Mouse (Mus musculus) liver, embryonic 14.5 days (tissue): ENCODE results near the gene Baz1b. TPM values are rescaled to one million over a fixed set of nuclear protein-coding genes. Genes with fewer than 3 reads are reported as not detected.

Experiments
- ATAC-seq: fragments of 200-750 bp; cut with Nextera tagmentation; 2 replicates; pipeline ENCODE4 v1.8.0; 2017; ENCODE audit warnings: moderate number of reproducible peaks, mild to moderate bottlenecking, moderate library complexity; ENCODE audit not compliant: insufficient read depth
- DNase-seq, 3 experiments: peaks; one replicate each; pipeline ENCODE4 v3.0.0-alpha.2; 2012 to 2013; ENCODE audit warnings: low read depth in 3 of 3, low spot score in 3 of 3
- H3K27ac ChIP-seq: fragments of 300-500 bp; sonication (generic); 2 replicates; pipeline ENCODE4 v1.5.1; 2014; ENCODE audit warnings: moderate library complexity, mild to moderate bottlenecking, control low read depth, inconsistent platforms
- H3K27me3 ChIP-seq: fragments of 300-500 bp; sonication (generic); 2 replicates; pipeline ENCODE4 v1.6.1; 2014; ENCODE audit warnings: mild to moderate bottlenecking, low read length, moderate library complexity; ENCODE audit not compliant: control insufficient read depth, insufficient read depth
- H3K36me3 ChIP-seq: fragments of 300-500 bp; sonication (generic); replicated peaks from 2 replicates; pipeline ENCODE4 v1.6.1; 2014; ENCODE audit warnings: low read depth; ENCODE audit not compliant: control insufficient read depth, insufficient read depth
- H3K4me1 ChIP-seq, 2 experiments: fragments of 200-500 bp in 1 of 2; fragments of 300-500 bp in 1 of 2; sonication (generic) in 1 of 2; replicated peaks; 2 replicates each; pipeline ENCODE4 v1.6.1; 2012 to 2014; ENCODE audit warnings: antibody characterized with exemption in 1 of 2, inconsistent platforms in 1 of 2, low read length in 1 of 2; ENCODE audit not compliant: control insufficient read depth in 2 of 2, insufficient read depth in 2 of 2
- H3K4me2 ChIP-seq: fragments of 300-500 bp; sonication (generic); 2 replicates; pipeline ENCODE4 v1.6.1; 2014; ENCODE audit warnings: low read depth, mild to moderate bottlenecking, control low read depth, moderate library complexity
- H3K4me3 ChIP-seq, 2 experiments: fragments of 200-500 bp in 1 of 2; fragments of 300-500 bp in 1 of 2; sonication (generic) in 1 of 2; 2 replicates each; pipeline ENCODE4 v1.5.1; 2012 to 2014; ENCODE audit warnings: low read depth in 2 of 2, low read length in 2 of 2, mild to moderate bottlenecking in 2 of 2, control low read depth in 1 of 2, inconsistent platforms in 1 of 2, moderate library complexity in 1 of 2; ENCODE audit not compliant: insufficient read depth in 1 of 2
- H3K9ac ChIP-seq: fragments of 300-500 bp; sonication (generic); replicated peaks from 2 replicates; pipeline ENCODE4 v1.6.1; 2014; ENCODE audit warnings: mild to moderate bottlenecking, control low read depth, moderate library complexity
- H3K9me3 ChIP-seq: fragments of 300-500 bp; sonication (generic); 2 replicates; pipeline ENCODE4 v1.6.1; 2016; ENCODE audit warnings: low read length, mixed read lengths; ENCODE audit not compliant: control insufficient read depth
- CTCF ChIP-seq: IDR thresholded peaks from 2 replicates; pipeline ENCODE4 v1.5.1; 2016; ENCODE audit warnings: antibody characterized with exemption, low read depth, control low read depth
- EP300 ChIP-seq: IDR thresholded peaks from 2 replicates; pipeline ENCODE4 v1.6.1; 2016; ENCODE audit warnings: antibody characterized with exemption, low read depth
- WGBS: fragments of 180-500 bp; shearing (Covaris S2); extraction: QIAGEN DNeasy Blood & Tissue Kit; methylation state at CpG from one replicate; pipeline ENCODE4 v1.1.7; 2014; ENCODE audit not compliant: insufficient replicate concordance; 5-methylcytosine and 5-hydroxymethylcytosine counted together
- polyA plus RNA-seq, 2 experiments: library from polyadenylated mRNA; depleted of rRNA in 1 of 2; stranded (reverse) in 1 of 2; unstranded in 1 of 2; fragments of >200 nt; fragmentation: Nextera tagmentation in 1 of 2; extraction: Ambion mirVana in 1 of 2; gene quantifications; 2 replicates each; pipeline versions ENCODE4 v1.2.1 to v1.2.3; 2012 to 2014

Gene Baz1b
- polyA plus RNA-seq, 2 experiments = 18.2 to 20.7 TPM

- Histone ChIP-seq H3K9ac (no peak overlapping the region), H3K36me3 (no peaks in the 10 kb centered on the region), H3K9me3 (no peaks in the 10 kb centered on the region), H3K27ac (no peak overlapping the region), H3K4me2 (no peak overlapping the region), H3K4me3 (no peak overlapping the region), H3K4me1 (no peaks in the 10 kb centered on the region), H3K27me3 (peaks cover 5% of the 10 kb centered on the region)
- DNase-seq (no peak), ATAC-seq (no peak)
- TF ChIP-seq CTCF (no peak), EP300 (no peak)
- 55% methylated on average over 9 of the region's 9 CpGs for WGBS
Observed at GRCm38 (mm10) chr5:135280226-135280625, 93.2 kb downstream of the Baz1b start.

GRCm38 (mm10) chr5:135285211-135285610, 98.1 kb downstream of the Baz1b start:
- no peaks in the 10 kb centered on the region for H3K4me1 ChIP-seq
- H3K36me3 ChIP-seq = no peaks in the 10 kb centered on the region
- WGBS = 56% methylated on average over 3 of the region's 3 CpGs
- DNase-seq (no peak), ATAC-seq (no peak)
- no peak overlapping the region for H3K27ac ChIP-seq
- H3K27me3 ChIP-seq = no peaks in the 10 kb centered on the region; the same call in 1 of the 2 replicates
- no peak overlapping the region for H3K9ac ChIP-seq
- H3K4me3 ChIP-seq = no peak overlapping the region
- H3K4me2 ChIP-seq = no peak overlapping the region
- no peak for TF ChIP-seq CTCF
- TF ChIP-seq EP300 = no peak
- H3K9me3 ChIP-seq = no peaks in the 10 kb centered on the region

GRCm38 (mm10) chr5:135286185-135286584, 99.1 kb downstream of the Baz1b start:
- DNase-seq (peak; percentile 4 to 16 (median 10)), ATAC-seq (no peak)
- no peak overlapping the region for H3K4me3 ChIP-seq
- no peaks in the 10 kb centered on the region for H3K4me1 ChIP-seq
- no peaks in the 10 kb centered on the region for H3K36me3 ChIP-seq
- H3K27ac ChIP-seq = no peak overlapping the region
- TF ChIP-seq EP300 = no peak
- TF ChIP-seq CTCF = peak; percentile 90
- H3K9ac ChIP-seq = no peak overlapping the region
- H3K27me3 ChIP-seq = no peaks in the 10 kb centered on the region; the same call in 1 of the 2 replicates
- no peaks in the 10 kb centered on the region for H3K9me3 ChIP-seq
- WGBS = 0% methylated on average over 6 of the region's 6 CpGs
- H3K4me2 ChIP-seq = no peak overlapping the region

GRCm38 (mm10) chr5:135286926-135287325, 99.9 kb downstream of the Baz1b start:
- no peaks in the 10 kb centered on the region for H3K4me1 ChIP-seq
- ATAC-seq = no peak
- no peaks in the 10 kb centered on the region for H3K9me3 ChIP-seq
- no peak overlapping the region for H3K4me3 ChIP-seq
- H3K36me3 ChIP-seq = no peaks in the 10 kb centered on the region
- H3K27ac ChIP-seq = no peak overlapping the region
- no peaks in the 10 kb centered on the region; the same call in 1 of the 2 replicates for H3K27me3 ChIP-seq
- no peak overlapping the region for H3K9ac ChIP-seq
- H3K4me2 ChIP-seq = no peak overlapping the region
- TF ChIP-seq CTCF (no peak), EP300 (no peak)
- WGBS = 53% methylated on average over 5 of the region's 5 CpGs
- no peak for DNase-seq

- H3K27me3 ChIP-seq = no peaks in the 10 kb centered on the region; the same call in 1 of the 2 replicates
- no peaks in the 10 kb centered on the region for H3K9me3 ChIP-seq
- DNase-seq = no peak
- no peaks in the 10 kb centered on the region for H3K4me1 ChIP-seq
- H3K4me2 ChIP-seq = no peak overlapping the region
- H3K9ac ChIP-seq = no peak overlapping the region
- H3K4me3 ChIP-seq = no peak overlapping the region
- H3K36me3 ChIP-seq = no peaks in the 10 kb centered on the region
- WGBS = 47% methylated on average over 6 of the region's 6 CpGs
- ATAC-seq = no peak
- H3K27ac ChIP-seq = no peak overlapping the region
- TF ChIP-seq EP300 (no peak), CTCF (no peak)
Observed at GRCm38 (mm10) chr5:135290703-135291102, 103.6 kb downstream of the Baz1b start.
